Mouse (Mus musculus): ENCODE measurements around the gene Noxa1. TPM values are rescaled to one million over a fixed set of nuclear protein-coding genes. Genes with fewer than 3 reads are reported as not detected.

Gene Noxa1
- polyA plus RNA-seq, 1 experiment from 2014 or later, result not detected

Small RNAs within 50 kb of the gene (microRNA-seq; reads per million reads assigned to microRNA genes)
- gene Gm24328 (not detected), gene Mir7664 (not detected)

Other genes with a start within 250 kb of the Noxa1 start
- 95.8 and 96.5 TPM in 2 replicates for gene Ehmt1, start 175.5 kb downstream of the Noxa1 start, polyA plus RNA-seq (2014; fragmentation: Nextera tagmentation; extraction: Ambion mirVana)
- 11.3 and 11.6 TPM in 2 replicates for gene Arrdc1, start 159.9 kb downstream of the Noxa1 start, polyA plus RNA-seq (2014; fragmentation: Nextera tagmentation; extraction: Ambion mirVana)
- 32.9 and 33.7 TPM in 2 replicates for gene Zmynd19, start 145.4 kb downstream of the Noxa1 start, polyA plus RNA-seq (2014; fragmentation: Nextera tagmentation; extraction: Ambion mirVana)
- gene Dph7, start 132.7 kb downstream of the Noxa1 start, polyA plus RNA-seq (2014; fragmentation: Nextera tagmentation; extraction: Ambion mirVana), result 32.6 and 33.0 TPM in 2 replicates
- 154 and 163 TPM in 2 replicates for gene Mrpl41, start 120.1 kb downstream of the Noxa1 start, polyA plus RNA-seq (2014; fragmentation: Nextera tagmentation; extraction: Ambion mirVana)
- 3.1 and 4.5 TPM in 2 replicates for gene Pnpla7, start 119.1 kb downstream of the Noxa1 start, polyA plus RNA-seq (2014; fragmentation: Nextera tagmentation; extraction: Ambion mirVana)
- 34.2 and 34.7 TPM in 2 replicates for gene Nsmf, start 40.8 kb downstream of the Noxa1 start, polyA plus RNA-seq (2014; fragmentation: Nextera tagmentation; extraction: Ambion mirVana)
- gene Entpd8, start 14.8 kb downstream of the Noxa1 start, polyA plus RNA-seq (2014; fragmentation: Nextera tagmentation; extraction: Ambion mirVana), result not detected in 2 replicates
- 60.3 and 63.9 TPM in 2 replicates for gene Nrarp, start 85.6 kb upstream of the Noxa1 start, polyA plus RNA-seq (2014; fragmentation: Nextera tagmentation; extraction: Ambion mirVana)
- 1.4 and 1.5 TPM in 2 replicates for gene Tor4a, start 101.7 kb upstream of the Noxa1 start, polyA plus RNA-seq (2014; fragmentation: Nextera tagmentation; extraction: Ambion mirVana)
- gene Nelfb, start 116.3 kb upstream of the Noxa1 start, polyA plus RNA-seq (2014; fragmentation: Nextera tagmentation; extraction: Ambion mirVana), result 96.4 and 102 TPM in 2 replicates
- not detected in 2 replicates for gene Stpg3, start 119.5 kb upstream of the Noxa1 start, polyA plus RNA-seq (2014; fragmentation: Nextera tagmentation; extraction: Ambion mirVana)
- 0.94 TPM in 1 of 2 replicates, not detected in the other for gene Fam166a, start 123.6 kb upstream of the Noxa1 start, polyA plus RNA-seq (2014; fragmentation: Nextera tagmentation; extraction: Ambion mirVana)
- gene Tubb4b, start 129.6 kb upstream of the Noxa1 start, polyA plus RNA-seq (2014; fragmentation: Nextera tagmentation; extraction: Ambion mirVana), result 535 and 571 TPM in 2 replicates
- gene Slc34a3, start 139.2 kb upstream of the Noxa1 start, polyA plus RNA-seq (2014; fragmentation: Nextera tagmentation; extraction: Ambion mirVana), result not detected in 2 replicates
- not detected in 2 replicates for gene Rnf224, start 141.6 kb upstream of the Noxa1 start, polyA plus RNA-seq (2014; fragmentation: Nextera tagmentation; extraction: Ambion mirVana)
- 24.4 and 26.9 TPM in 2 replicates for gene Rnf208, start 147.1 kb upstream of the Noxa1 start, polyA plus RNA-seq (2014; fragmentation: Nextera tagmentation; extraction: Ambion mirVana)
- gene Cysrt1, start 147.3 kb upstream of the Noxa1 start, polyA plus RNA-seq (2014; fragmentation: Nextera tagmentation; extraction: Ambion mirVana), result 0.32 TPM in 1 of 2 replicates, not detected in the other
- gene AL732309.1, start 151.7 kb upstream of the Noxa1 start, polyA plus RNA-seq (2014; fragmentation: Nextera tagmentation; extraction: Ambion mirVana), result 3.3 and 4.1 TPM in 2 replicates
- gene Tmem203, start 160.3 kb upstream of the Noxa1 start, polyA plus RNA-seq (2014; fragmentation: Nextera tagmentation; extraction: Ambion mirVana), result 14.7 and 16.0 TPM in 2 replicates
- gene Tprn, start 167.5 kb upstream of the Noxa1 start, polyA plus RNA-seq (2014; fragmentation: Nextera tagmentation; extraction: Ambion mirVana), result 2.4 and 4.5 TPM in 2 replicates
- gene Ssna1, start 177.3 kb upstream of the Noxa1 start, polyA plus RNA-seq (2014; fragmentation: Nextera tagmentation; extraction: Ambion mirVana), result 240 and 247 TPM in 2 replicates
- 105 and 117 TPM in 2 replicates for gene Anapc2, start 177.3 kb upstream of the Noxa1 start, polyA plus RNA-seq (2014; fragmentation: Nextera tagmentation; extraction: Ambion mirVana)
- not detected in 2 replicates for gene Tmem210, start 193.0 kb upstream of the Noxa1 start, polyA plus RNA-seq (2014; fragmentation: Nextera tagmentation; extraction: Ambion mirVana)
- gene Lrrc26, start 194.8 kb upstream of the Noxa1 start, polyA plus RNA-seq (2014; fragmentation: Nextera tagmentation; extraction: Ambion mirVana), result not detected in 2 replicates
- gene Grin1, start 224.0 kb upstream of the Noxa1 start, polyA plus RNA-seq (2014; fragmentation: Nextera tagmentation; extraction: Ambion mirVana), result 2.4 and 2.6 TPM in 2 replicates
- 87.2 and 88.1 TPM in 2 replicates for gene Man1b1, start 237.2 kb upstream of the Noxa1 start, polyA plus RNA-seq (2014; fragmentation: Nextera tagmentation; extraction: Ambion mirVana)